Mouse (Mus musculus): ENCODE measurements at regions not wholly inside any gene's neighbourhood (a gene's known extent, or its start where the extent isn't known, plus 50 kb on each side); places are given as distances from the start of the nearest gene placed in this dataset.
A peak's percentile ranks its signal among the peaks of the same experiment; 100 is the strongest.

- DNase-seq (ENCODE audit: low read depth, low spot score), result no peak
Observed at GRCm38 (mm10) chr8:34709316-34709715, 597.8 kb upstream of the Gm10131 start.

- DNase-seq (ENCODE audit: low read depth, low spot score), result peak; percentile 64
Observed at GRCm38 (mm10) chr8:34703351-34703750, 591.8 kb upstream of the Gm10131 start.

- peak; percentile 56 for DNase-seq (ENCODE audit: low read depth, low spot score)
Observed at GRCm38 (mm10) chr8:34702806-34703205, 591.3 kb upstream of the Gm10131 start.

- peak; percentile 37 for DNase-seq (ENCODE audit: low read depth, low spot score)
Observed at GRCm38 (mm10) chr8:34699015-34699414, 587.5 kb upstream of the Gm10131 start.

- DNase-seq (ENCODE audit: low read depth, low spot score), result peak; percentile 44
Observed at GRCm38 (mm10) chr8:34696365-34696764, 584.8 kb upstream of the Gm10131 start.

- no peak for DNase-seq (ENCODE audit: low read depth, low spot score)
Observed at GRCm38 (mm10) chr8:34692606-34693005, 581.1 kb upstream of the Gm10131 start.

GRCm38 (mm10) chr8:34691776-34692175, 580.2 kb upstream of the Gm10131 start:
- no peak for DNase-seq (ENCODE audit: low read depth, low spot score)

GRCm38 (mm10) chr8:34689825-34690493, 578.4 kb upstream of the Gm10131 start:
- peak; percentile 32 for DNase-seq (ENCODE audit: low read depth, low spot score)

- DNase-seq (ENCODE audit: low read depth, low spot score), result peak; percentile 26
Observed at GRCm38 (mm10) chr8:34689049-34689824, 577.7 kb upstream of the Gm10131 start.

- DNase-seq (ENCODE audit: low read depth, low spot score), result no peak
Observed at GRCm38 (mm10) chr8:34688396-34689048, 577.0 kb upstream of the Gm10131 start.

GRCm38 (mm10) chr8:34686371-34686770, 574.8 kb upstream of the Gm10131 start:
- DNase-seq (ENCODE audit: low read depth, low spot score), result no peak

- no peak for DNase-seq (ENCODE audit: low read depth, low spot score)
Observed at GRCm38 (mm10) chr8:34684683-34685082, 573.1 kb upstream of the Gm10131 start.

- no peak for DNase-seq (ENCODE audit: low read depth, low spot score)
Observed at GRCm38 (mm10) chr8:34683173-34683572, 571.6 kb upstream of the Gm10131 start.

GRCm38 (mm10) chr8:34682221-34682620, 570.7 kb upstream of the Gm10131 start:
- DNase-seq (ENCODE audit: low read depth, low spot score), result no peak

- DNase-seq (ENCODE audit: low read depth, low spot score), result no peak
Observed at GRCm38 (mm10) chr8:34679565-34680291, 568.2 kb upstream of the Gm10131 start.

- DNase-seq (ENCODE audit: low read depth, low spot score), result no peak
Observed at GRCm38 (mm10) chr8:34678879-34679278, 567.3 kb upstream of the Gm10131 start.

GRCm38 (mm10) chr8:34671716-34672115, 560.2 kb upstream of the Gm10131 start:
- DNase-seq (ENCODE audit: low read depth, low spot score), result no peak

GRCm38 (mm10) chr8:34670930-34671715, 559.6 kb upstream of the Gm10131 start:
- no peak for DNase-seq (ENCODE audit: low read depth, low spot score)

GRCm38 (mm10) chr8:34669146-34669545, 557.6 kb upstream of the Gm10131 start:
- DNase-seq (ENCODE audit: low read depth, low spot score), result no peak

- no peak for DNase-seq (ENCODE audit: low read depth, low spot score)
Observed at GRCm38 (mm10) chr8:34664429-34664828, 552.9 kb upstream of the Gm10131 start.

GRCm38 (mm10) chr8:34662532-34662931, 551.0 kb upstream of the Gm10131 start:
- no peak for DNase-seq (ENCODE audit: low read depth, low spot score)

Data from ES-CJ7 (cell line).